Mouse (Mus musculus) brown adipose tissue, adult 24 weeks (tissue): ENCODE results near the gene Atp1a2. TPM values are rescaled to one million over a fixed set of nuclear protein-coding genes. Genes with fewer than 3 reads are reported as not detected.

Experiments used
- H3K27ac ChIP-seq: fragments of 200-500 bp; replicated peaks from 2 replicates; pipeline ENCODE4 v1.5.1; 2012; ENCODE audit warnings: low read depth, mild to moderate bottlenecking, low read length
- H3K4me1 ChIP-seq: fragments of 200-500 bp; 2 replicates; pipeline ENCODE4 v1.6.1; 2012; ENCODE audit warnings: low read length, mixed read lengths; ENCODE audit not compliant: control insufficient read depth, insufficient read depth, insufficient read length
- H3K4me3 ChIP-seq: fragments of 200-500 bp; 2 replicates; pipeline ENCODE4 v1.5.1; 2012; ENCODE audit warnings: low read depth, mild to moderate bottlenecking, low read length, moderate library complexity; ENCODE audit not compliant: insufficient read depth
- polyA plus RNA-seq: library from polyadenylated mRNA; stranded (reverse); fragments of >200 nt; gene quantifications from 2 replicates; pipeline ENCODE4 v1.2.4, GENCODE M21; 2012; ENCODE audit not compliant: missing spikeins, insufficient read depth, insufficient read length

The Atp1a2 gene
- polyA plus RNA-seq, 1 experiment: 428 TPM

- Histone ChIP-seq H3K4me3 (no peak overlapping the region), H3K27ac (no peak overlapping the region), H3K4me1 (no peaks in the 10 kb centered on the region)
These were observed 68.6 kb downstream of the Atp1a2 start for GRCm38 (mm10) chr1:172229215-172229614.

- Histone ChIP-seq H3K4me3 (no peak overlapping the region), H3K4me1 (no peaks in the 10 kb centered on the region), H3K27ac (no peak overlapping the region)
These were observed 69.7 kb downstream of the Atp1a2 start for GRCm38 (mm10) chr1:172228209-172228608.

Other genes starting within 250 kb of the Atp1a2 start
- not detected in 2 replicates for gene Nhlh1, start 240.5 kb downstream of the Atp1a2 start, polyA plus RNA-seq
- 73.4 and 75.2 TPM in 2 replicates for gene Copa, start 215.5 kb downstream of the Atp1a2 start, polyA plus RNA-seq
- gene Ncstn, start 215.3 kb downstream of the Atp1a2 start, polyA plus RNA-seq: 25.1 and 29.6 TPM in 2 replicates
- gene Pex19, start 171.3 kb downstream of the Atp1a2 start, polyA plus RNA-seq: 185 and 215 TPM in 2 replicates
- gene Dcaf8, start 150.0 kb downstream of the Atp1a2 start, polyA plus RNA-seq: 49.0 and 61.8 TPM in 2 replicates
- gene Pea15a, start 91.3 kb downstream of the Atp1a2 start, polyA plus RNA-seq: 41.7 and 43.8 TPM in 2 replicates
- gene Casq1, start 78.2 kb downstream of the Atp1a2 start, polyA plus RNA-seq: 29.6 and 47.6 TPM in 2 replicates
- not detected in 2 replicates for gene Atp1a4, start 39.6 kb downstream of the Atp1a2 start, polyA plus RNA-seq
- 4.3 and 10.5 TPM in 2 replicates for gene Igsf8, start 36.4 kb downstream of the Atp1a2 start, polyA plus RNA-seq
- gene Kcnj9, start 31.3 kb upstream of the Atp1a2 start, polyA plus RNA-seq: not detected in 2 replicates
- not detected in 2 replicates for gene Kcnj10, start 43.1 kb upstream of the Atp1a2 start, polyA plus RNA-seq
- 3.9 and 5.0 TPM in 2 replicates for gene Pigm, start 78.5 kb upstream of the Atp1a2 start, polyA plus RNA-seq
- 3.5 and 4.5 TPM in 2 replicates for gene Slamf9, start 177.3 kb upstream of the Atp1a2 start, polyA plus RNA-seq
- gene Igsf9, start 183.7 kb upstream of the Atp1a2 start, polyA plus RNA-seq: 0.96 TPM in 1 of 2 replicates, not detected in the other
- 26.2 and 29.3 TPM in 2 replicates for gene Tagln2, start 202.0 kb upstream of the Atp1a2 start, polyA plus RNA-seq
- gene Cfap45, start 222.7 kb upstream of the Atp1a2 start, polyA plus RNA-seq: not detected in 2 replicates